Mouse (Mus musculus) ES-CJ7 (cell line): ENCODE measurements around the gene Aaas.
A peak's percentile ranks its signal among the peaks of the same experiment; 100 is the strongest.

ENCODE experiments used
- DNase-seq: peaks from one replicate; pipeline ENCODE4 v3.0.0; 2011; ENCODE audit warnings: low read depth, low spot score

Gene Aaas

DNA sequence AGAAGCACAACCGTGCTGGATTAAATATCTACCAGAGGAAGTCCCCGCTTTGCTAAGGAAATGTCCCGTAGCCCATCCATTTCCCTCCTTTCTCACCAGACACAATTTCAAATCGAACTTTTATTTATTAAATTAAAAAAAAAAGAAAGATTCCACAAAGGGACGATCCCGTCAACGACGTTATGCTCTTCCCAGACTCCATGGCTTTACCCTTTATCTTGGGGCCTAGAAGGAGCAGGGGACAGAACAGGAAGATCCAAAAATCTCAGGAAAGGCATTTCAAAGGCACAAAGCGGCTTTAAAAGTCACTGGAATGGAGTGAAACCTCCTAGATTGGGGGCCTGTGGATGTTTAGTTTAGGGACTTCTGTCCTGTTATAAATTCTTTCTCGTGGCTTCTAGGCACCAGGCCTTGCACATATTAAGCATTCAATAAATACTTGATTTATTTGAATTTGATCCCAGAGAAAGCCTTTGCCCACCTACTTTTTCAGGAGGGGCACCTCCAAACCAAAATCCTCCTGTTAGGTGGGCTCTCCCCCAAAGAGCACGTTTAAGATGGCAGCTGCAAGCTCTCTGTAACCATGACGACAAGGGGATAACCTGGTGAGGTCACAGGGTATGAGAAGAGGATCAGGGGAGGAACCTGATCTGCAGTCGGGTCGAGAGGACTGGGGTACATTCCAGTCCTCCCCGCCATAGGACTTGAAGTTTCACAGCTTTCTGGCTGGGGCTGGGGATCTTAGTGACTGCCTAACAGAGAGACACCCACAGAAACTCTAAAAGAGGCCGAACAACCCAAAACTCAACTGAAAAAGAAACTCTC is 6.1 kb upstream of the Aaas start:
- peak; percentile 48 for DNase-seq

DNA sequence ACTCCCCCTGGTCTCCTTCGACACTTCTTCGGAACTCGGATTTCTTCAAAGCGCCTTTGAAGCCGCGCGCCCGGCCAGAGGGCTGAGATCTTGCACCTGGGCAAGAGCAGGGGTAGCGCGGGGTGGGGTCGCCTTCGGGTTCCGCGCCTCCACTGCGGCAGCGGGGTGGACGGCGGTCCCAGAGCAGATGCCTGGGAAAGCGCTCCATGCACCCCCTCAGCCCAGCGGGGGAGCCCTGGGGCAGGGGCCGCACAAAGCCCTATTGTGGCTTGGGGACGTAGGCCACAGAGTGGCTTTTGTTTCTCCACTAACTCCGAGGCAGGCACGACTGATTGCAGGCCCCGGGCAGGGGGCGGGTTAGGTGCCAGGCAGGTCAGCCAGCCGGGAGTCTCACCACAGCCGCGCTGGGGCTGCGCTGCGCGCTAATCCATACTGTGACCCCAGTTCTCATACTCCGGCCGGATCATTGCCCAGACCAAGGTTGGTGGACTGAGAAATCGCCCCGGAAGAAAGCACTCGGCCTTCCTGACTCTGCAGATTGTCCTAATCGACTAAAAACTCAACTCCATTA is 5.4 kb upstream of the Aaas start:
- DNase-seq: peak; percentile 65

DNA sequence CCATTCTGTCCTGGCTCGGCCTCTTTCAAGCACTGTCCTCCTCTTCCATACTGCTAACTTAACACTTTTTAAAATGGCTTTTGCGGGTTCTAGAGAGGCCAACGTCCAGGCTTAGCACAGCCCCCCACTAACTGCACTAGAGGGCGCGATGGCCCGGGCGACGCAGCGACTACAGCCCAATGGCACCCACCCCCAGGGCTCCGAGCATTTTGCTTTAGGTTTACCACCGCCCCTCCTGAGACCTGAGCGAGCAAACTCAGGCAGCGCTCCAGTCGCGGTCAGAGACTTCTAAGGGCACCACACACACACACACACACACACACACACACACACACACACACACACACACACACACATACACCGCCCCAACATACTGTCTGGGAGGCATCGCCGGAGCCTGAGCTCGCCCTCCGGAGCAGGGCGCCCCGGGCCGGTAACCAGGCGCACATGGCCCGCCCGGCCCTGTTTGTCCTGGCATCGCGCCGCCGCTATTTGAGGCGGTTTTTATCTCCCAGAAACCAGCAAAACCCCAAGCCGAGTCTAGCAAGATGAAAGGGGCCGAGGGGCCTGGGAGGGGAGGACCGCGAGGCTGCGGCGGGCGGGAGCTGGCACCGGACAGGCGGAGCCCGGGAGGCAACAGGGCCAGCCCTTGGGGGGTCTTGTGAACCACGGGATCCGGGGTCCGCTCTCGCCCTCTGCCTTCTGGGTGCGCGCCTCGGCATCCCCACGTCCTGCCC is 4.7 kb upstream of the Aaas start:
- DNase-seq: peak; percentile 54

DNA sequence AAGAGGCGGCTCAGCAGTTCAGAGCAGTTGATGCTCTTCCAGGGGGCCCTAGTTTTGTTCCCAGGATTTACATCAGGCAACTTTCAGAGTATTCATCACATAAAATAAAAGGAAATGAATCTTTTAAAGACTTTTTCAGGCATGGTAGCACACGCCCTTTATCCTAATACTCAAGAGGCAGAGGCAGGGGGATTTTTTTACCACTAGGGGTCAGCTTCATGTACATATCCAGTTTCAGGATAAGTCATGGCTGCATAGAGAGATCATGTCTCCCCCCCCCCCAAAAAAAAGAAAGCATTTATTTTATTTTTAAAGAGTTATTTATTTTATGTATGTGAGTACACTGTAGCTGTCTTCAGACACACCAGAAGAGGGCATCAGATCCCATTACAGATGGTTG is 3.4 kb upstream of the Aaas start:
- DNase-seq: no peak

DNA sequence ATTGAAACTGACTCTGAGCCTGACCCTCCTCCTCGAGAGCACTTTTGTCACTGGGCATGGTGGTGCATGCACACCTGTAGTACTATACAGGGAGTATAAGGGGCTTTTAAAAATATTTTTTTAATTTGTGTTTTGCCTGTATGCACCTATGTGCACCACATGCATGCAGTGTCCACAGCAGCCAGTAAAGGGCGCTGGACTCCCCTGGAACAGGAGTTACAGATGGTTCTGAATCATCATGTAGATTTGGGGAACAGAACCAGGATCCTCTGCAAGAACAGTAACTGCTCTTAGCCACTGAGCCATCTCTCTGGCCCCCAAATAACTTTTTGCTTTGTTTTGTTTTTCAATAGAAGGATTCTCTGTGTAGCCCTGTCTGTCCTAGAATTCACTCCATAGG is 1.6 kb upstream of the Aaas start:
- no peak for DNase-seq

DNA sequence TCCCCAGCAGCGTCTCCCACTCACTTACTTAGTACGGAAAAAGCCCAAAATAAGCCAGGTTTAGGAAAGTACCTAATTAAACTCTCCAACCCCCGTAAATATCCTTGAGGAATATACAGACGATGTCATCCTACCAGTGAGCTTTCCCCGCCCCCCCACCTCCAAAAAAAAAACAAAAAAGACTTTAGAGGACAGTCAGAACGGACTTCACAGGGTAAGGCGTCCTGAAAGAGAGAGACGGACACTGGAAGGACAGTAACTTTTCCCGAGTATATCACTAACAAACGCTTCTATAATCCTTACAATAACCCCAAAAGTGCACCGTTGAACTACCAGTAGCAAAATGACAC is 346 bp upstream of the Aaas start:
- DNase-seq: no peak

DNA sequence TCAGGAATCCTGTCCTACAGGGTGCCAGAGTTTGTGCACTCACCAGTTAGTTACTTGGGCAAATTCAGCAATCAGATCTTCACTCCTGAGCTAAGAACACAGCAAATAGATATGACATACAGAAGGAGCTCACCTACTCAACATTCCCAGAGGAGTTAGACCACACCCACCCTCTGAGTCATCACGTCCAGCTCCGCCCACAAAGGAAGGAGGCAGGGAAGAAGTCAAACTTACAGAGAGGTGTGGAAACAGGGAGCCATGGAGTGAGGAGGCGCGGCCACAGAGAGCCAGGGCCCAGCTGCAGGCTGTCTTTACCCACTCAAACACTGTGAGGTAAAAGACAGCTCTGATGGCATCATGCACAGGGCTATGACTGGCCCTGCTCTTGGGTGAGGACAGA is 4.1 kb downstream of the Aaas start:
- peak; percentile 69 for DNase-seq

DNA sequence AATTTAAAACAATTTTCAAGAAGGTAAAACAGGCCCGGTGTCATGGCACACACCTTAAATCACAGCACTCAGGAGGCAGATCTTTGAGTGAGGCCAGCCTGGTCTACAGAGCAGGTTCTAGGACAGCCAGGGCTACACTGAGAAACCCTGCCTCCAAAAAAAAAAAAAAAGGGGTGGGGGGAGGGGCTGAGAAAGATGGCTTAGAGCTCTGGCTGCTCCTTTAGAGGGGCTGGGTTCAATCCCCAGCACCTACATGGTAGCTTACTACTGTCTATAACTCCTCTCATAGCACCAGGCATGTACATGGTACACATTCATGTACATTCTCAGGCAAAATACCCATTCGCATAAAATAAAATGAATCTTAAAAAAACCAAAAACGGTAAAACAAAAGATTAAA is 6.1 kb downstream of the Aaas start:
- no peak for DNase-seq

DNA sequence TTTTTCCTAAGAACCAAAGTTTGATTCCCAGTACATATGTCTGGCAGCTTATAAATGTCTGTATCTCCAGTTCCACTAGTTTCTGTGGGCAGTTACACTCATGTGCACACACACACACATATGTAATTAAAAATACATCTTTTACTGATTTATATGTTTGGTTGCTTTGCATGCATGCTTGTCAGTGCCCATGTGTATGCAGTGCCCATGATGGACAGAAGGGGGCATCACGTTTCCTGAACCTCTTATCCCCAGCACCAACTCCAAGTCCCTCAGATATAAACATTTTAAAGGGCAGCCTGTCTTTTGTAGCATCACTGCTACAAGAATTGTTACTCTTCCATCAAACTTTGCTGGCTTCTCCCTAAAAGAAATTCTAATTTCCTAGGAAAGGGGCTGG is 9.0 kb downstream of the Aaas start:
- DNase-seq: peak; percentile 67

DNA sequence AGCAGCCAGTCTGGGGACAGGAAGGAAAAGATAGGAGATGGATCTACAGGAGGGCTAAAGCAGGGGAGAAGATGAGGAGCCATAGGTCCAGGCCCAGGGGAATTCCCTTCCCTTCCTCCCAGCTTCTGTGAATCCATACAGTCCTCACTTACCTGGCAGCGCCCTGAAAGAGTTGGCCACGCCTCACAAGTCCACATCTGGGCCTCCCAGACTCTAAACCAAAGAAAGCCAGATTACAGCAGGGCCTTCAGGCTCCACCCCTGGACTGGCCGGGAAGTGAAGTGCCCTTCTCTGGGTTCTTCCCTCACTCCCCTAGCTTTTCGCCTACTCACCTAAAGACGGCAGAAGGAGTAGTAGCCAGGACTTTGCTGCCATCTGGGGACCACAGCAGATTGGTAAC is 11.0 kb downstream of the Aaas start:
- no peak for DNase-seq

DNA sequence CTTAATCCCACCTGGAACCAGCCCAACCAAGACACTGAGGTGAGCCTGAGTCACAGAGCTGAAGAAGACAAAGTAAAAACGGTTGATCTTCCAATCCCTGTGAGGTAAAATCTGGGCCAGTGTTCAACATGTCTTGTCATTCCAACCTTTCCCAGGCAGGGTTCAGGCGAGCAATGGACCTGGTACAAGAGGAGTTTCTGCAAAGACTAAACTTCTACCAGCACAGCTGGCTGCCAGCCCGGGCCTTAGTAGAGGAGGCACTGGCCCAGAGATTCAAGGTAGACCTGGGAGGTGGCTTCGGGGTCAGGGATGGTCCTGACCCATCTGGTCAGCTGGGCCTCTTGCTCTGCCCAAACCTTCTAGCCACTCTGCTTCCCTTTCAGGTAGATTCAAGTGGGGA is 13.6 kb downstream of the Aaas start:
- no peak for DNase-seq

DNA sequence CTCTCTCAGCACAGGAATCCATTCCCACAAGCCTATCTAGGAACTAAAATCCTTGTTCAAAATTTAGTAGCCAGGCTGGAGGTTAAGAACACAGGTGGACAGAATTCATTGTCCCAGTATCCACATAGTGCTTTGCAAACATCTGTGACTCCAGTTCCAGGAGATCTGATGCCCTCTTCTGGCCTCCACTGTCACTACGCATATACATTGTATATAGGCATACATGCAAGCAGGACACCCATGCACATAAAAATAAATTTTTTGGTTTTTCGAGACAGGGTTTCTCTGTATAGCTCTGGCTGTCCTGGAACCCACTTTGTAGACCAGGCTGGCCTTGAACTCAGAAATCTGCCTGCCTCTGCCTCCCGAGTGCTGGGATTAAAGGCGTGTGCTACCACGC is 14.6 kb downstream of the Aaas start:
- DNase-seq: peak; percentile 50

DNA sequence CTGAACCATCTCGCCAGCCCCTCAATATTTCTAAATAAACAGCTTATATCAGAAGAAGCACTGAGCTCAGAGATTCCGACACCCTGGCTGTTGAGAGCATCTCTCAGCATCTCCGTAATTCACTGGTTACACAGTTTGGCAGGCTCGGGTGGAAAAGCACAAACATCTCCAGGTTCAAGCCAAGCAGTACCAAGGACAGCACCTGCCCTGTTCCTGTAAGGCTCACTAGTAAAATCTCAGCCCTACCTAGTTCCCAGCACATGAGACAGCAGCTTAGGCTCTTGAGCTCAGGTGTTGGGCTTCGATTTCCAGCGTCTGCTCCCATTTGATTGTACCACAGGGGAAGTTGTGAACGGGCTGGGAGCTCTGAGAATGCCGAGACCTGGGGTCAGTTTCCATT is 15.3 kb downstream of the Aaas start:
- peak; percentile 49 for DNase-seq

DNA sequence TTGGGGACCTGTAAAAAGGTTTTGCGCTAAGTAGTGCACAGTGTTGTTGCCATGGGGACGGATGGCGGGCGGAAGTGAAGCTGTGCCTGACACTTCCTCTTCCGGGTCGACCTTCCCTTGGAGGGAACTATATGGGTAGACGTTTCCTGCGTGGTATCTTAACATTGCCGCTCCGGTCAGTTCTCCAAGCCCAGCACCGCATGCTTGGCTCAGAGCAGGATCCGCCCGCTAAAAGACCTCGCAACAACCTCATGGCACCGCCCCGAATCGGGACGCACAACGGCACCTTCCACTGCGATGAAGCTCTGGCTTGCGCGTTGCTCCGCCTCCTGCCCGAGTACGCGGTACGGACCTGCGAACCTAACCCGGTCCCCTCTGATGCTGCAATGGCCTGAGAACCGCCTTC is 19.0 kb downstream of the Aaas start, which contains the start of gene Myg1:
Myg1 (plus strand) TSS at position 100 of the 406 bp plus-strand sequence.
- peak; percentile 88 for DNase-seq

DNA sequence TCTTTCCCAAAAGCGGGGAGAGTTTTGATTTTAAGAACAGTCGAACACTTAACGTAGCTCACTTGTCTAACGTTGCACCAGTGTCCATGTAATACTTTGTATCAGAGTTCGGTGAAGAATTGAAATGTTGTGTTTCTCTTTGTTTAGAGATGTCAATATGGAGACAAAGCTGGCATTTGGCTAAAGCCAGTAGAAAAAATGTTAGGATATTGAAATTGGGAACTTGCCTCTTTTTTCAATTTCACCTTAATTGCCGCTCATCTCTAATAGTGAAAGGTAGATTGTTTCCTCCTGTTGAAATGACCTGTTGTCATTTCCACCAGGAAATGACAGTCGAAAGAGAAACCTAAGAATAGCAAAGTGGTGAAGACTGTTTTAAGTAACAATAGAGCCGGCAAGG is 23.7 kb downstream of the Aaas start:
- DNase-seq: no peak

DNA sequence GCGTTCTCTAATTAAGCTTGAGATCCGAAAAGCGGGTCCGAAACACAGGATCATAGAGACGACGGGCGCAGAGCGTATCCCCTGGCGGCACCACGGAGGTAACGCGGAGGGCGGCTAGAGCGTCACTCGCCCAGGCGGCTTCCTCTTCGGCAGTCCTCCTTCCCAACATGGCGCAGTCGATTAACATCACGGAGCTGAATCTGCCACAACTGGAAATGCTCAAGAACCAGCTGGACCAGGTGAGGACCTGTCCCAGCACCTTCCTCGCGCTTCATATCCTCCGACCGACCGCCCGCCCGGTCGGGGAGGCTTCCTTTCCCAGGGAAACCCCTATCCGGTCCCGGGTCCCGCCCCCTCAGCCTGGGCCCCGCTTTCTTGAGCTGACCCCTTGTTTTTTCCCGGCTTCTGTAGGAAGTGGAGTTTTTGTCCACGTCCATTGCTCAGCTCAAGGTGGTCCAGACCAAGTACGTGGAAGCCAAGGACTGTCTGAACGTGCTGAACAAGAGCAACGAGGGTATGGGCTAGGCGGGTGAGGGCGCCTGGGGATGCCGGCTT is 24.5 kb downstream of the Aaas start, which contains the start of gene Pfdn5:
Pfdn5 (plus strand) TSS at position 95 of the 555 bp plus-strand sequence.
- DNase-seq: peak; percentile 90

DNA sequence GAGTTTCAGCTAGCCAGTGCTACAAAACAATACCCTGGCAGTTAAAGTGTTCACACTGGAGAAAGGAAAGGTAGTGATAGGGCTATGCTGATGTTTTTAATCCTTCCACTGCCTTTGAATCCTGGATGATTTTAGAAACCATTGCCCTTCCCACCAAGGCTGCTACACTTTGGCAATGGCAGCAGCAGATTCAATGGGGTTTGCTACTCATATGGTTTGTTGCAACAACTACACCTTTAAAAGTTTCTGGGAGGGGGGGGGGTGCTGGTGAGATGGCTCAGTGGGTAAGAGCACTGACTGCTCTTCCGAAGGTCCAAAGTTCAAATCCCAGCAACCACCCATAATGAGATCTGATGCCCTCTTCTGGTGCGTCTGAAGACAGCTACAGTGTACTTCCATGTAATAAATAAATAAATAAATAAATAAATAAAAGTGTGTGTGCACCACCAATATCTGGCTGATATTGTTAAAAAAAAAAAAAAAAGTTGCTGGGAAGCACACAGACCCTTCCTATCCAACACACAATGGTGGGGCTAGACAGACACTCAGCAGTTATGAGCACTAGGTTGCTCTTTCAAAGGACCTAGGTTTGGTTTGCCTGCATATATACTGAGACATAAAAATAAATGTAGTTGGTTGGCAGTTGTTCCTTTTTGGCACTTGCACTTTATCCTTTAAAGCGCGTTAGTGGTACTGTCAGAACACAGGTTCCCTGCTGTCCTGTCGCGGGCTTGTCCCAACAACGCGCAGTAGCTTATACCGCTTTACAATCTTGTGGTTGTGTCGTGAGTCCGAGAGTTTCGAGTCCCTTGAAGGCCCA is 25.7 kb downstream of the Aaas start:
- no peak for DNase-seq

DNA sequence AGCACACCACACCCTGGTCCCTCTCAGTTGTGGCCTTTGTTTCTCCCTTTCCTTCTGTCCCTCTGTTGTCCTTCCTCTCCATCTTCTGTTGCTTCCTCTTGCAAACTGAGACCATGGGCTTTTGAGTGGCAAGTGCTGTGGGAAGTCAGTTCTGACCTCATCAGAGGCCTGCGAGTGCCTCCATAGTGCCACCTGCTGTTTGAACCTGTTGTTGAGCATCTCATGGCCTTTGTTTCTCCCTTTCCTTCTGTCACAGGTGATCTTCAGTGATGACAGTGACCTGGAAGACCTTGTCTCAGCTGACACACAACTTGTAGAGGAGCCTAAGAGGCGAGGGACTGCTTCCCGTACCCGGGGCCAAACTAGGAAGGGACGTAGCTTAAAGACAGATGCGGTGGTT is 34.3 kb downstream of the Aaas start:
- peak; percentile 78 for DNase-seq

DNA sequence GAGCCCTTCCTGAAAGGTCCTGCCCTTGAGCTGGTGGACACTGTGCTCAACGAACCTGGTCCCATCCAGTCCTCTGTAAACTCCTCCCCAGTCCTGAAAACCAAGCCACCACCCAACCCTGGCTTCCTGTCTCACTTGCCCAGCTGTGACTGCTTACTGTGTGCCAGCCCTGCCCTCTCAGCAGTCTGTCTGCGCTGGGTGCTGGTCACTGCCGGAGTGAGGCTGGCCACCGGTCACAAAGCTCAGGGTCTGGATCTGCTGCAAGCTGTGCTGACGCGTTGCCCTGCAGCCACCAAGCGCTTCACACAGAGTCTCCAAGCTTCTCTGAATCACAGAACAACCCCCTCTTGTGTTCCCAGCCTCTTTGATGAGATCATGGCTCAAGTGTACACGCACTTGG is 35.3 kb downstream of the Aaas start:
- no peak for DNase-seq

DNA sequence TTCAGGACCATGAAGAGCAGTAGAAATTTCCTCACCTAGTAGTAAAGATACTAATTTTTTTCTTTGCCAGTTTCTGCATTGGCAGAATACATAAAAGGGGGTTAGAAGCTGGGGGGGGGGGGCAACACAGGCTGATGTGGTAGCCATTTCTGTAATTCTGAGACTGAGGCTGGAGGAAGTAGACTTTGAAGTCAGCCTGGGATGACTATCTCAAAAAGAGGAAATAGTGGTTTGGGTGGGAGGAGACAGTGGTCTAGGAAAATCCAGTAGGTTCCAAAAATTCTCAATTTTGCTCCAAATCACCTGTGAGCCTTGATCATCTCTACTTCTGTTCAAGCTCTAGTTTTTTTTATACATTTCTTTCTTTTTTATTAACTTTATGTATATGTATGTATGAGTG is 39.1 kb downstream of the Aaas start:
- no peak for DNase-seq

DNA sequence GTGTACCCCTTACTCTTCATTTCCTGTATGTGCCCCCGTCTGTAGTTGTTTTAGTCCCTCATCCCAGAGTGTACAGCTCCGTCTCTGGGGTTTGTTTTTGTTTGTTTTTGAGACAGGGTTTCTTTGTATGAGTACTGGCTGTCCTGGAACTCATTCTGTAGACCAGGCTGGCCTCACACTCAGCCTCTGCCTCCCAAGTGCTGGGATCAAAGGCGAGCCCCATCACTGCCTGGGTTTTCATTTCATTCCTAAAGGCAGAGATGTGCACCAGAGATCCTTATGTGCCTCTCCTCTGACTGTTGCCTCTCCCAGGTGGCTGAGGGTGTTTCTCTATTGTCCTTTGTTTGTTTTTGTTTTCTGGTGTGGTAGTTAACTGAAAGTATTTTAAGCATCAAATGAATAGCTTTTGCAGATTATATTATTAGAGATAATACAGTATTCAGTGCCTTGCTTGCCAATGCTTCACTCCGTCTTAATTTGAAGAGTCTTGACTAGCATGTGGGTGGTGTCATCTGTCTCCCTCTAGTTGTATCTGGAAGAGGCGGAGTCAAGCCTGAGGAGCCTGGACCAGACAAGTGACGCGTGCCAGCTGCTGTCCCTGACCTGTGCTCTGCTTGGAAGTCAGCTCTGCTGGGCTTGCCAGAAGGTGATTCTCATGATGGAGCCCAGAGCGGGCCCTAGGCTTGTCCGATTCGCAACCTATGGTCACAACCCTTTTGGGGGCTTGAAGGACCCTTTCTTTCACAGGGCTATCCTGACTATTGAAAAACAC is 40.3 kb downstream of the Aaas start:
- DNase-seq: no peak
